Mouse (Mus musculus): Measurements from ENCODE around the gene Cpsf3.
A peak's percentile ranks its signal among the peaks of the same experiment; 100 is the strongest.

Cpsf3 gene

DNA sequence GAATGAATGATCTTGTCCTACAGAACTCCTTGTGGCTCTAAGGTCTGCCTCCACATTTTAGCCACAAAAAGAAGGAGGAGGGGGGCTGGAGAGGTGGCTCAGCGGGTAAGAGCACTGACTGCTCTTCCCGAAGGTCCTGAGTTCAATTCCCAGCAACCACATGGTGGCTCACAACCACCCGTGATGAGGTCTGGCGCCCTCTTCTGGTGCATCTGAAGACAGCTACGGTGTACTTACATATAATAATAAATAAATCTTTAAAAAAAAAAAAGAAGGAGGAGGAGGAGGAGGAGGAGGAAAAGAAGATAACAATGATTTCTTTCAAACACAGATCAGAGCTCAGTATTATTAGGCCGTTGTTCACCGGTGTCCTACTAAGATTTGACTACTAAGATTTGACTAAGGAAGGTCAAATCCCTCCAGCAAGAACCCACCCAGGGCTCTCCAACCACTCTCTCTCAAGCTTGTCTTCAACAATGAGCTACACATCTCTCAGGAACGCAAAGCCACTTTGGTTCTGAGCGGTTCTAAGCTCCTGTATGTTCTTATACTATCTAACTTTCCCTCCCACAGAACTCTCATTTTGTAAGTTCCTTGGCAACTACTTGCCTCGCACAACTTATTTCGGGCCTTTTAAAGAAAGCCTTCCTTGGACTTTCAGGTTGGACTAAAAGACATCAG lies at the start of gene Cpsf3:
Gene Cpsf3, plus strand, starts transcription at position 631 of the 681 bp plus-strand sequence.
- peak in 1 of 2 experiments; percentile 25 for DNase-seq (ENCODE audit: low spot score in 2 of 2)

GRCm38 (mm10) chr12:21241965-21242364 lies 43.2 kb upstream of the Cpsf3 start:
- DNase-seq (ENCODE audit: low spot score in 2 of 2) = no peak

DNA sequence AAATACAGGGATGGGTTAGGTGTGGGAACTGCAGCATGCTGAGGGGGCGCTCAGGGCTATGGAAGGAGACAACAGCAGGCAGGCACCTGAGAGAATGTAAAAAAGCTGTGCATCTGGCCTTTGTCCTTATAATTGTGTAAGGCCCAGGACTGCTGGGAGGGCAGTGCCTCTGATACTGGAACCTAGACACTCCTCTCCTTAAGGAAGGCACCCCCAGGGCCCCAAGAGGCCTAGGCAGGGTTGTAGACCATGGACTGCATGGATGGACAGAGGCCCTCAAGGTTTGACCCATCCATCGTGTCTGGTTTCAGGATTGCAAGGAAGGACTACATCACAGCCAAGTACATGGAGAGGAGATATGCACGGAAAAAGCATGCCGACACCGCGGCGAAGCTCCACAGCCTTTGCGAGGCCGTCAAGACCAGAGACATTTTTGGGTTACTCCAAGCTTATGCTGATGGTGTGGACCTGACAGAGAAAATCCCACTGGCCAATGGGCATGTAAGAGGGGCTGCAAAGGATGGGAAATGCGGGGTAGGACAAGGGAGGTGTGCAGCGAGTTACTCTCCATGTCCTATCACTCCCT lies 40.7 kb upstream of the Cpsf3 start:
- DNase-seq (ENCODE audit: low spot score in 2 of 2) = no peak

GRCm38 (mm10) chr12:21247711-21248392 lies 37.3 kb upstream of the Cpsf3 start:
- DNase-seq (ENCODE audit: low spot score in 2 of 2) = no peak

DNA sequence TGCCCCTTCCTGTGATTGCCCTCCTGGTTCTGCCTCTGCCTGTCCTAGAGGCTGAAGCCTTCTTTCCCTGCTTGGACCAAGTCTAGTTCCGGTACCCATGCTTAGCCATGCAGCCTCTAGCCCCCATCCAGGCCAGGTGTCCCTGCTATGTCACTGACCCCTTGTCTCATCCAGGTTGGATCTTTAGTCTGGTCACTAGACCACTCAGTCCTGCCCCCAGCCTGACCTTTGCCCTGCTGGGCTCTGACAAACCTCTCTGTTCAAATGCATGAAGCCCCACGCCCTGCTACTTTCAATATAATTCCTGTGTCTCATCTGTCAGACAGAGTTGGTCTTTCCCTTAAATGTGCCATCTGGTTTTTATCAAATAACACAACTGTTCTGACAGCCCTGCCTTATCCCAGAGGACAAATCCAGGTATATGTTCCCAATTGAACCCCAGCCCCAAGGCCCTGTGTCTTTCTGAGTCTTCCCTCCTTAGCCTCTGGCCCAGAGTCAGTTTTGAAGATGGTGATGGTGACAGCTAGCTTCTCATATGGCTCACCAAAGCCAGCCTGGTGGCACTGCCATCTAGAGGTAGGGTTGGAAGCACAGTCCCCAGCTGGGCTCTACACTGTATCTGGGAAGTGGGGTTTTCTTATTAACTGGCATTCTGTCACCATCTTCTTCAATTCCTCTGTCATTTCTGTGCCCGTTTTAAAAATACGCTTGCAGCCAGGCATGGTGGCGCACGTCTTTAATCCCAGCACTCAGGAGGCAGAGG lies 24.5 kb upstream of the Cpsf3 start:
- peak in 1 of 2 experiments; percentile 41 for DNase-seq (ENCODE audit: low spot score in 2 of 2)

DNA sequence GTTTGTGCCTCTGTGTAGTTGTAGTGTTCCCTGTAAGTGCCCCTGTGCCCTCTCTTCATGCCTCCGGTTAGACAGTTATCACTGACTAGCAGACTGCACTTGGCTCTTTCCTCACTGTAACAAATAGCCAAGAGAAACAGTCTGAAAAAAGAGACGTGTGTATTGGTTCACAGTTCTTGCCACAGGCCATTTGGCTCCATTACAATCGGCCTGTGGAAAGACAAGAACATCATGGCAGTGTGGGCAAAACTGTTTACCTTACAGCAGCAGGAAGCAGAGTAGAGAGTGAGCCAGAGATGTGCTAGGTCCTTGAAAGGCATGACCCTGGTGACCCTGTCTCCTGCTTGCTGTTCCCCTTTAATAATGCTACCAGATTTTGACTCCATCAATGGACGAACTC lies 23.7 kb upstream of the Cpsf3 start:
- DNase-seq (ENCODE audit: low spot score in 2 of 2) = no peak

DNA sequence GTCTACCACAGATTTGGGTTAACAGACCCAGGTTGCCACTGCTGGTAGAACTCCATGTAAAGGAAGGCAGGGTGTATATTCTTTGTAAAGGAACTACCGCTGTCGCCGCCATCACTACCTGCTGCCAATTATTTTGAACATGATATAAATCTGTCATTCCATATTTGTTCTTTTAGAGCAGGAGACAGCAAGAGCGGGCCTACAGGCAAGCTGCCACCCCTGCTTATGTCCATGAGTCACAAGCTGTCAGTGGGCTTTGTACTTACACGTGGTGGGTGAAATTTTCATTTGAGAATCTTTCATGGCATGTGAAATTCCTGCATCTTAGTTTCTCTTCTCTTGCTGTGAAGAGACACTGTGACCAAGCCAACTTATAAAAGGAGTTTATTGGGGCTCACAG lies 21.9 kb upstream of the Cpsf3 start:
- DNase-seq (ENCODE audit: low spot score in 2 of 2) = no peak

- no peak for DNase-seq (ENCODE audit: low spot score in 2 of 2)
Measured at GRCm38 (mm10) chr12:21264241-21264640, 20.9 kb upstream of the Cpsf3 start.

DNA sequence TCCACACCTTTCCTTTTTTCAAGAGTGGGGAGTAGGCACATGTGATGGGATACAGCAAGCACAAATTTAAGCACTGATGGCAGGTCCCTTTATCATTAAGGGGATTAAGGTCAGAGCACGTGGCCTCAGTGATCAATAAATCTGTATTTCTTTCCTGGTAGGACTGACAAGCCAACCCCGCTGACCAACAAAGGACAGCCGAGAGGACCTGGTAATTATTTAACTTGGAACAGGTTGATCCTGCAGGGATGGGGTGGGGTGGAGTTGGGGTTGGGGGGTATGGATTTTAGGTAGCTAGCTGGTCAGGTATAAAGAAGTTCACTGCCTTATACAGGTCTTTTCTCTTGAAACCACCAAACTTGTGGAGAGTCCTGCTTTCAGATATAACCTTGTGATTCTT lies 20.2 kb upstream of the Cpsf3 start:
- DNase-seq (ENCODE audit: low spot score in 2 of 2) = no peak

DNA sequence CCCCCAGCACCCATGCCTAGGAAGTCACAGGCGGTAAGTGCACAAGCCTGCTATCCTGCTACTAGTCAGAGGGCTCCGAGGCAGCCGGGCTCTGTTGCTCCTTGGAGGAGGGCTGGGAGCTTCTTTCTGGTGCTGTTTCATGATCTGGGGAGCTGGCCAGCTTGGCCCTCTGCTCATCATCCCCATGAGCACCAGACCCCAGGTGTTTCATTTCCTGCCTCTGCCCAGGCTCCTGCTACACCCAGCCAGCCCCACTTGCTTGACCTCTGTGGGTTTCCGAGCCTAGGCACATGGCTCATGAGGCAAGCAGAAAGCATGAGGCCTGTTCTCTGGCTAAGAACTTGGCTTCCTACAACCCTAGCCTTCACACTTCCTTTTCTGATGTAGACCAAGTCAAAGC lies 19.7 kb upstream of the Cpsf3 start:
- DNase-seq (ENCODE audit: low spot score in 2 of 2) = no peak

DNA sequence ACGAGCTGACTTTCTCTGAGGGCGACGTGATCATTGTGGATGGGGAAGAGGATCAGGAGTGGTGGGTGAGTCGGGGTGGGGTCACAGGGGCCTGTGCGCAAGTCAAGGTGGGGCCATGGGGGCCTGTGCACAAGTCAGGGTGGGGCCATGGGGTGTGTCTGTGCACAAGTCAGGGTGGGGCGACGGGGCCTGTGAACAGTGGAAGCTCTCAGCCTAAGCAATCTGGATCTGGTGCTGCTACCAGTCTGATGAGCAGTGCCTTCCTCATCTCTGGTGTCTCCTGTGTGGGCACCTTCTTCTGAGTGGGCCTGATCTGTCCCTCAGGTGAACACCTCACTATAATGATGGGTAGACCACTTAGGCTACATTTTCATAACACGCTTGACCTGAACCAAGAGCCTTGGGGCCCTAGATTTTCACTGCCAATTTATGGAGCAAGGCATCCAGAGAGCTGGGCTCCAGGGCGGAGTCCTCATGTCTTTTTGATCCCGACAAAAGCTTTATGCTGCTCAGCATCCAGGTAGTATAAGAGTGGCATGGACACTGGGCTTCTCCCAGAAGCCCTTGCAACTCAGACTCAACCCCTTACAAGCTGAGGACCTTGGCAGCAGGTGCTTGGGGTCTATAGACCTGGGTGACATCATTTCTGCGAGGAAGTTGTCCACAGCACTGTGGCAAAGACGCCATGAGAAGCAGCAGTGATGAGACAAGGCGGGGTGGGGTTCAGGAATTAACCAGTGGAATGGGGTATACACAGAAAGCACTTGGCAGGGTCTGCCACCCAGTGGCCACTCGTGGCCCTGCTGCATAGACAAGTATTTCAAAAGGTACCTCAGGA lies 19.0 kb upstream of the Cpsf3 start:
- DNase-seq (ENCODE audit: low spot score in 2 of 2) = peak in 1 of 2 experiments; percentile 57

GRCm38 (mm10) chr12:21266784-21267098 lies 18.4 kb upstream of the Cpsf3 start:
- DNase-seq (ENCODE audit: low spot score in 2 of 2) = no peak

DNA sequence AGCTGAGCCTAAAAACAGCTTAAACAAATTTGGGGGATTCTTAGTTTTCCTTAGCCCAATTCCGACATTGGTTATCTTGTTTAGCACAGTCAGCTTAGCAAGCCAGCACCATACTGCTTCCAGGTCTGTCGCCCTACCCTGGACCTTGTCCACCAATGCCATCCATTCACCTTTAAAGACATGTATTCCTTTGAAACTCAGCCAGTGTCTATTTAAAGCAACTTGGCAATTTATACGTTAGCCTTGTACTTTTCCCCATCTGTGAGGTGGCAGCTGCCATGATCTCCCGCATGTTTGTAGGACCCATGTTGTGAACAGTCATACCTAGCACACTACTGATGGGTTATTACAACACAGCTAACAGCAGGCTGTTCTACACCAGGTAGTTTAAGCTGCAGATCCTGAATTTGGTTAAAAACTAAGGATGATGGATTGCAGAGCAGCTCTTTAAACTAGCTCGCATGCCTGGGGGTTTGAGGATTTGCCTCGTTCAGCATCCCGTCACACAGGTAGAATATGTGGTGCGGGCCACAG lies 17.0 kb upstream of the Cpsf3 start:
- DNase-seq (ENCODE audit: low spot score in 2 of 2) = no peak

DNA sequence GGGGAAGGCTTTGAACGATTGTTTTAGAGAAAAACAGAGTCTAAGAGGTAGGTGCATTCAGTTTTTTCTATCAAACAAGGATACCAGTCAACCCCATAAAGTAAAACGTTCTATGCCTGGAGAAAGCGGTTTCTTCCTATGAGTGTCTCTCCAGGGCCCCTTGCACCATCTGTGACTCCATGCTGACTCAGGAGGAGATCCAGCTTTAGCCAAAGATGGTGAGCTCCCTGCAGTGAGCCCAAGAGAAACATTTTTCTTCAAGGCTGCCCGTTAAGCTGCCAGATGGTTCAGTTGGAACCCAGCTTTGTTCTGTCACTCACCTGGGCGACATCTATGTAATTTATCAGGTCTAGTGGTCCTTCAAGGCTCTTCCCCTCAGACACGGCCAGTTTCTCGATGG lies 10.7 kb upstream of the Cpsf3 start:
- DNase-seq (ENCODE audit: low spot score in 2 of 2) = no peak

- DNase-seq (ENCODE audit: low spot score in 2 of 2) = no peak
Measured at GRCm38 (mm10) chr12:21277352-21277864, 7.8 kb upstream of the Cpsf3 start.

GRCm38 (mm10) chr12:21285508-21286242 lies 484 bp downstream of the Cpsf3 start:
- peak in 1 of 2 experiments; percentile 98 for DNase-seq (ENCODE audit: low spot score in 2 of 2)

GRCm38 (mm10) chr12:21286243-21286622 lies 1.0 kb downstream of the Cpsf3 start, which contains the start of gene Itgb1bp1:
Itgb1bp1 (minus strand) TSS chr12:21286284.
- DNase-seq (ENCODE audit: low spot score in 2 of 2) = peak in 1 of 2 experiments; percentile 98

DNA sequence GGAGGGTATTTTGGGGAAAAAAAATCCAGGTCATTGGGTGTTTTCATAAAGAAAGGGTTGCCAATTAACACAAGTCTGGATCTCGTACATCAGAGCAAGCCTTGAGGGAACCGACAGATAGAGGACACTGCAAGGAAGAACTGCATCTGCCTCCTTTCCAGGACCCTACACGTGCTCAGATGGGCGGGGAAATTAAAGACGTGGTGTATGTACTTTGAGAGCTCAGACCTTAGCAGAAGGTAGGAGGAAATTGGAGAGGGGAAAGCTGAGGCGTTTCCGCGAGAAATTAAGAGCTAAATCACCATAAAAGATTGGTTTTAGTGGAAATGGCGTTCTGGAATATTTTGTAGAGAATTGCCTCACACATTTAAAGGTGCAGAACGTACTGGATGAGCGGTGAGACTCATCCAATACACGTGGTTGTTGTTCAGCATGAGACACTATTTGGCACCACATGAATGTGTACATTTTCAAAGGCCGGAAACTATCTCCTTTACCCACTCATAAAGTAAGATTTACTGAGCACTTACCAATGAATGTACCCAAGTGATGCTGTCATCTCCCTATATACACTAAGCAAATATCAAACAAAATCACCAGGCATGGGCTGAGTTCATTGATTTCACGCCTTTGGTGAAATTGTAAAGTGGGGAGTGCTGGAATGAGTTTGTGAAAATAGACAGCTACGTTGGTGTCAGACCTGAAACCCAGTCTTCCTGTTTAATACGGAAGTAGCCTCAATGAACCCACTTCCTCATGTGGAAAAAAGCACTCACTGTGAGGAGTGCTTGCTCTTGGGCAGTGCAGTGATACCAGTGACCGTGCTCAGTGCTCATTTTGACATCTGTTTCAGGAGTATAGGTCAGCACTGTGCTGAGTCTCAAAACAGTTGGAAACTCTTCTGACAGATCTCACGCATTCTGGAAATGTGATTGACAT lies 1.8 kb downstream of the Cpsf3 start:
- DNase-seq (ENCODE audit: low spot score in 2 of 2) = peak; percentile 14 to 33

DNA sequence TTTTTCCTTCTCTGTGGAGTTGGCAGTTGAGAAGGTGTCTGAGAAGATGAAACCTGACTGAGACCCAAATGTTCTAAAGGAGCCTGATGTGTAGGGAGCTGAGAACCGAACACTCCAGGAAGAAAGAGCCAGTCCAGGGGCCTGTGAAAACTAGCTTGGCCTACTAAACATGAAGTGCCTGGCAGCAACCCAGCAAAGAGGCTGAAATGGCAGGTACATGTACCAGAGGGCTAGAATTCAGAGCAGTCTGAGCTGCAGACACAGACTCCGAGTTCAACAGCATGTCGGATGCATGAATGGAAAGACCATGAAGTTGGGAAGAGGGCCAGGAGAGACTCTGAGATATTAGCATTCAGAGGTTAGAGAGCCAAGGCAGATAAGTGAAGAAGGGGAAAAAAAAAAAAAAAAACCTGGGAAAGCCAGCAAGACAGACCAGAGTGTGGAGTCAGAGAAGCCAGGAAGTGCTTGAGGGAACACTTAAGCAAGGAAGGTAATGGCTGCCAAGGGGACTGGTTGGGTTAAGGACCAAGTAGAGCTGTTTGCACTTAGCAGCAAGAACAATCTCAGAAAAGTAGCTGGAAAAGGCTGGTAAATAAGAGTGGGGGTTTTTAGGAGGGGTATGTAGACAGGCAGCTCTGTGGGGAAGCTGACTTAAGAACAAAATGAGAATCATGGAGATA lies 3.7 kb downstream of the Cpsf3 start:
- no peak for DNase-seq (ENCODE audit: low spot score in 2 of 2)
